Mouse (Mus musculus): ENCODE measurements at regions not wholly inside any gene's neighbourhood (a gene's known extent, or its start where the extent isn't known, plus 50 kb on each side); places are given as distances from the start of the nearest gene placed in this dataset.

- DNase-seq (ENCODE audit: low spot score in 2 of 2) = no peak
Measured at GRCm38 (mm10) chr1:151263372-151263771, 53.4 kb downstream of the Gm47996 start.

DNA sequence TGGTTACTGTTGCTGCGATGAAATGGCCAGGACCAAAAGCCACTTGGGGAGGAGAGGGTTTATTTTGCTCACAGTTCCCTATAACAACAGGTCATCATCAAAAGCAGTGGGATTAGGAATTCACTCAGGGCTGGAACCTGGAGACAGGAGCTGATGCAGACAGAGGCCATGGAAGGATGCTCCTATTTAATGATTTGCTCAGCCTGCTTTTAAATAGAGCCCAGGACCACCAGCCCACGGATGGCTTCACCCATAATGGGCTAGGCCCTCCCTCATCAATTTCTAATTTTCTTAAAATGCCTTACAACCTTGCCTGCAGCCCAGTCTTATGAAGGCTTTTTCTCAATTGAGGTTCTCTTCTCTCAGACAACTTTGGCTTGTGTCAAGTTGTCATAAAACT lies 53.9 kb downstream of the Gm47996 start:
- no peak for DNase-seq (ENCODE audit: low spot score in 2 of 2)

DNA sequence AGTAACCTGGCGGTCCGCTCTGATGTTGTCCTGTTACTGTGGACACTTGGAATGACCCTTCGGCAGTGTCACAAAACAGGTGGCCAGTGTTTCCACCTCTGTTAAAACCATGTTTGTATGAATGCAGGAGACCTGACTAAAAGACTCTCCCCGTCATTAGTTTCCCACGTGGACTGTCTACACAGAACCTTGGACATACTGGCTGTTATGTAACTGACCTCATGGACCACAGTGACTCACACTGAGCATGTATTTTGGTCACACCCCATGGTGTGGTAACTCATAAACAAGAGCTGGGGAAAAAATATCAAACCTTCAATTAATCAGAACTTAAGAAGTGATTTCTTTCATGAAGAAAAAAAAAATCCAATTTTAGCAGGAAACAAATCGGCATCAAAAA lies 54.9 kb downstream of the Gm47996 start:
- no peak for DNase-seq (ENCODE audit: low spot score in 2 of 2)

DNA sequence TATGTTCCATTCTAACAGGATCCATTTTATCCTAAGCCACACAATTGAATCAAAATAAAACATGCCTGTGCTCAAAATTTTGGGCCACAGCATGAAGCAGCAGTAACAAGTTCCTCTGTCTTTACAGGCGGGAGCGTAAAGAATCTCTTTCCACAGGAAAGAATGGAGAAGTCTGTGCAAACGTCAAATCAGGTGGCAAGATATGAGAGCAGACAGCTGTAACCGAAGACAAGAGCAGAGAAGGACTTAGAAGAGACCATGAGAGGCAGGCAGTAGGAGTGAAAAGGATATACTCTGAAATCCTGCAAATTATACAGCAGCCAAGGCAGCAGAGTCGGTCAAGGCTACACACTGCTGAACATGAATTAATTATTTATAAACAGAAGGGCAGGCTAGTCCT lies 55.7 kb downstream of the Gm47996 start:
- DNase-seq (ENCODE audit: low spot score in 2 of 2) = no peak

- no peak for DNase-seq (ENCODE audit: low spot score in 2 of 2)
Measured at GRCm38 (mm10) chr1:151266703-151267102, 56.8 kb downstream of the Gm47996 start.

DNA sequence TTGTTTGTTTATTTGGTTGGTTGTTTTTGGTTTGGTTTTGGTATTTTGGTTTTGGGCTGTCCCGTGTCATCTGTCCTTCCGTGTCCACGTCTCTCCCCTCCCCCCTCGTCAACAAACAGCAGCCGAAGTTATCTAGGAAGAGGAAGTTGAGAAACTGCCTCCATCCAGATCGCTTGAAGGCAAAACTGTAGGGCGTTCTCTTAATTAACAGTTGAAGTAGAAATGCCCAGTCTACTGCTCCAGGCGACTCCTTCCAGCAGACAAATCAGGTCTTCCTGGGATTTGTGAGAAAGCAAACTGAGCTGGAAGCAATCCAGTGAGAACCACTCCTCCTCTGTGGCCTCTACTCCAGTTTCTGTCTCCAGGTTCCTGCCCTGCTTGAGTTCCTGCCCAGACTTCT lies 60.8 kb downstream of the Gm47996 start:
- no peak for DNase-seq (ENCODE audit: low spot score in 2 of 2)

- no peak for DNase-seq (ENCODE audit: low spot score in 2 of 2)
Measured at GRCm38 (mm10) chr1:151274306-151274705, 64.4 kb downstream of the Gm47996 start.

GRCm38 (mm10) chr1:151275581-151275980 lies 65.7 kb downstream of the Gm47996 start:
- no peak for DNase-seq (ENCODE audit: low spot score in 2 of 2)

- no peak for DNase-seq (ENCODE audit: low spot score in 2 of 2)
Measured at GRCm38 (mm10) chr1:151279955-151280354, 64.3 kb upstream of the Ivns1abp start.

DNA sequence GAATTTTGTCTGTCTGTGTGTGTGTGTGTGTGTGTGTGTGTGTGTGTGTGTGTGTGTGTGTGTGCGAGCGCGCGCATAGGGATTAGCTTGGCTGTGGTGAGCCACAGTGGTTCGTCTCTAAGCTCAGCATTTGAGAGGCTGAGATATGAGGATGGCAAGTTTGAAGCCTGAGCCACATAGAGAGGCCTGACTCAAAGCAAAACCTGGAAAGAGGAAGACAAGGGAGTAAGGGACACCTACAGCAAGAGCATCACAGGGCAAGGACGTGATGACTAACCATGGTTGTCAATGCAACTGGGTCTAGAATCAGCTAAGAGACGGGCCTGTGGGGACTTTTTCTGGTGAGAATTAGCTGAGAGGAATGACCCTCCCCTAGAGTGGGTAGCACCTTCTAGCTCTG lies 59.2 kb upstream of the Ivns1abp start:
- no peak for DNase-seq (ENCODE audit: low spot score in 2 of 2)

DNA sequence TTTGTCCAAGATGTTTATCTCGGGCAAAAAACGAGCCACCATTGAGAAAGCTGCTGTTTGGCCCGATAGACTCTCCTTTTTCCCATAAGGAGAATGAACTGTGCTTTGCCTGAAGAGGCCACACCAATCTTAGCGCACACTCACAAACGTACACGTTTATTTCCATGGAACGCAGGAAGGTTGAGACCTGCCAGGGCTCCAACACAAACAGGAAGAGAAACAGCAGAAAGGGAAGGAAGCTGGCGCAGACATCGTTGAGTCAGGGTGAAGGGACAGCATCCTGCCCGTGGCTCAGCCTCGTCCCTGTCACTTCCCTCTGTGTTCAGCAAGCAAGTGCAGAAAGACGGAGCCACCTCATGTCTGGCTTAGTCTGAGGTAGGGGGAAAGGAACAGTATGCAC lies 56.8 kb upstream of the Ivns1abp start:
- peak; percentile 19 to 35 for DNase-seq (ENCODE audit: low spot score in 2 of 2)

DNA sequence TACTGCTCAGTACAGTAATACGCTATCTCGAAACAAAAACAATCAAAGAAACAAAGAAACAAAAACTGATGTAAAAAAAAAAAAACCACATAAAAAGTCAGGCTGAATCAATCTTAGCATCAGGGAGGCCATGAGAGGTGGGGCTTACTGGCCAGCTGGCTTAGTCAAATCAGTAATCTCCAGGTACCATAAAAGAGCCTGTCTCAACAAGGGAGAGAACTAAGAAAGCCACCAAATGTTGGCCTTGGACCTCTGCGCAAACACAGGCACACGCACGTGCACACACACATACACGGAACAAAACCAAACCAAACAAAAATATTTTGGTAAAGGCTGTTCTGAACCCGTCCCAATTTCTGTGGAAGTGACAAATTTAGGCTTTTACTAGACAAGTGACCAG lies 55.2 kb upstream of the Ivns1abp start:
- DNase-seq (ENCODE audit: low spot score in 2 of 2) = no peak

- DNase-seq (ENCODE audit: low spot score in 2 of 2) = no peak
Measured at GRCm38 (mm10) chr1:151289493-151290258, 54.6 kb upstream of the Ivns1abp start.

- no peak for DNase-seq (ENCODE audit: low spot score in 2 of 2)
Measured at GRCm38 (mm10) chr1:151293311-151294050, 50.8 kb upstream of the Ivns1abp start.
